Mouse (Mus musculus): ENCODE measurements around the gene Cblc.

DNA sequence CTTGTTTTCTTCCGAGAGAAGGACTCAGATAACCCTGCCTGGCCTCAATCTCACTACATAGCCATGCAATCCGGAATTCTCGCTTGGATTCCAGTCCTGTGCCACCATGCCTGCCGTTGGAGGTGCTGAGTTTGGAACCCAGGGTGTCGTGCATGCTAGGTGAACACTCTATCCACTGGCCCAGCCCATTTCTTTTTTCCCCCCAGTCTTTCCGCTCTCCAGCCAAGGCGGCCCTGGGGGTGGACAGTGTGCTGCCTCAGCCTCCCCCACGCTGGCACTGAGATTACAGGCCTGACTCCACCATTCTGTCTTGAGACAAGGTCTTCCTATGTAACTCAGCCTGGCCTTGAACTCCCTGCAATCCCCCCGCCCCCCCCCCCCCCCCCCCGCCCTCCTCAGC lies 50.6 kb downstream of the Cblc start:
- TF ChIP-seq POLR2A (IDR thresholded peaks at IDR 0.05; ENCODE audit: borderline replicate concordance, low read depth, low read length) (no peak), CTCF (IDR thresholded peaks at IDR 0.05; ENCODE audit: low read depth, low read length) (no peak)

Data from bone marrow macrophage, adult 2 months (primary cell).